Mouse (Mus musculus): ENCODE measurements around the gene Fxyd6. TPM values are rescaled to one million over a fixed set of nuclear protein-coding genes. Genes with fewer than 3 reads are reported as not detected.

Gene Fxyd6
- total and polyA plus RNA-seq, 3 experiments: not detected

DNA sequence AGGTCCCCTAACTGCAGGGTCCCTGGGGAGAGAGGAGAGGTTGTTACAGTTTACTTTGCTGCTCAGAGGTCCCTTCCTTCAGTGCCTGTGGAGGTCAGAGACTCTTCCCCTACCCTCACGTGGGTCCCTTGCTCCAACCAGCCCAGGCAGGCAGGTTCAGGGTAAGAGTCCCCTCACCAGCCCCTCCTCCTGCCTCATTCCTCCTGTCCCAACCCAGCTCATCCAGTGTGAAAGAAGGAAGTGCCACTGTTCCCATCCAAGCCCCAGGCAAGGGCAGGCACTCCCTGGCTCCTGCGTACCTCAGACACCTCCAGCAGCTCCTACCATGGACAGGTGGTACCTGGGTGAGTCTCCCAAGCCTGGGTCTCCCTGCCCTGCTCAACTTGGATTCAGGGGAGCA is 33.0 kb downstream of the Fxyd6 start:
- no peak overlapping the region for H3K4me3 ChIP-seq (ENCODE audit: control insufficient read depth in 1 of 2, insufficient read depth in 1 of 2, low read depth in 2 of 2, low read length in 2 of 2)
- TF ChIP-seq ZMIZ1 (IDR thresholded peaks at IDR 0.05; ENCODE audit: low read depth, low read length): no peak
- TF ChIP-seq HCFC1 (IDR thresholded peaks at IDR 0.05; ENCODE audit: low read depth, low read length): no peak
- no peak for TF ChIP-seq CTCF (IDR thresholded peaks at IDR 0.05 in 2 of 3, conservative IDR thresholded peaks at IDR 0.05 in 1 of 3; ENCODE audit: control insufficient read depth in 1 of 3, insufficient read depth in 1 of 3, low read depth in 2 of 3, low read length in 3 of 3, poor library complexity in 1 of 3, severe bottlenecking in 1 of 3)
- TF ChIP-seq SMC3 (IDR thresholded peaks at IDR 0.05; ENCODE audit: low read depth, low read length): no peak
- TF ChIP-seq EP300 (IDR thresholded peaks at IDR 0.05; ENCODE audit: low read depth in 1 of 2, low read length in 2 of 2): no peak
- TF ChIP-seq UBTF (IDR thresholded peaks at IDR 0.05; ENCODE audit: borderline replicate concordance, insufficient read depth, low read depth, low read length): no peak
- no peak for TF ChIP-seq MAX (IDR thresholded peaks at IDR 0.05; ENCODE audit: low read length)
- no peaks in the 10 kb centered on the region for H3K36me3 ChIP-seq (ENCODE audit: control insufficient read depth in 1 of 2, insufficient read depth in 2 of 2, low read length in 2 of 2)
- no peak overlapping the region for H3K27ac ChIP-seq (ENCODE audit: control insufficient read depth, low read depth, low read length)
- no peak for DNase-seq (ENCODE audit: low read depth, low spot score)
- no peaks in the 10 kb centered on the region for H3K9me3 ChIP-seq (replicated peaks; ENCODE audit: insufficient read depth, low read length)
- H3K4me1 ChIP-seq (ENCODE audit: control insufficient read depth in 1 of 2, insufficient read depth in 2 of 2, low read length in 2 of 2): no peaks in the 10 kb centered on the region
- no peaks in the 10 kb centered on the region for H3K79me2 ChIP-seq (ENCODE audit: control insufficient read depth, insufficient read depth, low read length, poor library complexity)
- peaks cover 2 to 3% of the 10 kb centered on the region in 2 experiments; a peak in 2 of 4 replicates for H3K27me3 ChIP-seq (ENCODE audit: control insufficient read depth in 1 of 2, insufficient read depth in 2 of 2, low read length in 2 of 2)
- H3K9ac ChIP-seq (ENCODE audit: control insufficient read depth, low read depth, low read length, poor library complexity, severe bottlenecking): no peak overlapping the region

DNA sequence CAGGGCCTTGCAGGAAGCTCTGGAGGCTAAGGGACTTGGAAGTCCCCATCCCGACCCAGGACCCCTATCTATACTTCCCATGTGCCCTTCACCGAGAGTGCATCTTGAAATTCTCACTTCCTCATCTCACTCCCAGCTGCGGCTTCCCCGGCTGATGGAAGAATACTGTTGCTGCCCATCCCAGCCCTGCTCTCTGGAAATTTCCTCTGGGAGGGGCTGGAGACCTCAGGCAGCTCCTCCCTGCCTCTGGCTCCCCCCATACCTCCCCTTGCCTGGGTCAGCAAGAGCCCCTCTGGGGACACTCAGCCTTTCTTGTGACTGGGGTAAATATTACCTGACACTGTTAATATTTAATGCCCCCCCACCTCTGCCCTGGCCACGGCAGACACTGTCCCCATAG is 35.7 kb downstream of the Fxyd6 start:
- no peaks in the 10 kb centered on the region for H3K9me3 ChIP-seq (replicated peaks; ENCODE audit: insufficient read depth, low read length)
- H3K4me3 ChIP-seq (ENCODE audit: control insufficient read depth in 1 of 2, insufficient read depth in 1 of 2, low read depth in 2 of 2, low read length in 2 of 2): no peak overlapping the region

DNA sequence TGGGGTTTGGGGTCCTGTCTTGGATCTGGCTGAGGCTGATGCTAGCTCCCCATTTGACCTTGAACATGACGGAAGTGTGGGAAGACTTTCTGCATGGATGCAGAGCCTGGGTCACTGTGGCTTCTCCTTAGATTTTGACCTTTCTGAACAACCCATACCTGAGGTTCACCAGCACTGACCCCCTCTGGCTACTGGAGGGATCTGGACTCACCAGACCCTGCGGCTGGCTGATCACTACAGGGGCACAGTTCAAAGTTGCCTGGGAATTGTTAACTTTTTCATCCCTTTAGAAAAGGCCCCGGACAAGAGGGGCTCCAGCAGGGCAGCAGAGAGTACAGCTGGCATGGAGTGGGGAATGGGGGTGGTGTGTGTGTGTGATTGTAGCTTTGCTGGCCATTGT is 36.8 kb downstream of the Fxyd6 start:
- Histone ChIP-seq H3K79me2 (ENCODE audit: control insufficient read depth, insufficient read depth, low read length, poor library complexity) (no peaks in the 10 kb centered on the region), H3K27ac (ENCODE audit: control insufficient read depth, low read depth, low read length) (no peak overlapping the region), H3K9ac (ENCODE audit: control insufficient read depth, low read depth, low read length, poor library complexity, severe bottlenecking) (no peak overlapping the region), H3K27me3 (ENCODE audit: control insufficient read depth in 1 of 2, insufficient read depth in 2 of 2, low read length in 2 of 2) (0 out of 4 replicates have a peak, but pooled peaks cover 0 to 2% of the 10 kb centered on the region in 2 experiments), H3K4me3 (ENCODE audit: control insufficient read depth in 1 of 2, insufficient read depth in 1 of 2, low read depth in 2 of 2, low read length in 2 of 2) (no peak overlapping the region), H3K36me3 (ENCODE audit: control insufficient read depth in 1 of 2, insufficient read depth in 2 of 2, low read length in 2 of 2) (no peaks in the 10 kb centered on the region), H3K4me1 (ENCODE audit: control insufficient read depth in 1 of 2, insufficient read depth in 2 of 2, low read length in 2 of 2) (no peaks in the 10 kb centered on the region), H3K9me3 (replicated peaks; ENCODE audit: insufficient read depth, low read length) (no peaks in the 10 kb centered on the region)
- no peak for DNase-seq (ENCODE audit: low read depth, low spot score)
- TF ChIP-seq MAFK (IDR thresholded peaks at IDR 0.05; ENCODE audit: borderline replicate concordance, low read depth, low read length): no peak
- TF ChIP-seq ZC3H11A (IDR thresholded peaks at IDR 0.05; ENCODE audit: low read depth, low read length): no peak
- no peak for TF ChIP-seq CHD1 (IDR thresholded peaks at IDR 0.05; ENCODE audit: low read depth, low read length)
- no peak for TF ChIP-seq ZKSCAN1 (IDR thresholded peaks at IDR 0.05; ENCODE audit: low read depth, low read length)
- no peak for TF ChIP-seq EP300 (IDR thresholded peaks at IDR 0.05; ENCODE audit: low read depth in 1 of 2, low read length in 2 of 2)
- TF ChIP-seq TAL1 (IDR thresholded peaks at IDR 0.05; ENCODE audit: low read length): no peak
- TF ChIP-seq POLR2AphosphoS5 (IDR thresholded peaks at IDR 0.05; ENCODE audit: borderline replicate concordance, low read depth, low read length): no peak
- TF ChIP-seq E2F4 (IDR thresholded peaks at IDR 0.05; ENCODE audit: borderline replicate concordance, low read depth, low read length): no peak
- no peak for TF ChIP-seq USF2 (IDR thresholded peaks at IDR 0.05; ENCODE audit: borderline replicate concordance in 1 of 2, insufficient read depth in 1 of 2, low read depth in 1 of 2, low read length in 2 of 2)
- no peak for TF ChIP-seq JUND (IDR thresholded peaks at IDR 0.05; ENCODE audit: low read depth, low read length)
- TF ChIP-seq UBTF (IDR thresholded peaks at IDR 0.05; ENCODE audit: borderline replicate concordance, insufficient read depth, low read depth, low read length): no peak
- no peak for TF ChIP-seq KAT2A (conservative IDR thresholded peaks at IDR 0.05; ENCODE audit: low read depth, low read length)
- TF ChIP-seq ELF1 (IDR thresholded peaks at IDR 0.05; ENCODE audit: low read depth, low read length): no peak
- TF ChIP-seq POLR2A (IDR thresholded peaks at IDR 0.05; ENCODE audit: control insufficient read depth in 1 of 2, insufficient read depth in 1 of 2, low read depth in 1 of 2, low read length in 2 of 2, poor library complexity in 1 of 2): no peak
- TF ChIP-seq POLR2AphosphoS2 (IDR thresholded peaks at IDR 0.05; ENCODE audit: low read length): no peak
- no peak for TF ChIP-seq SIN3A (IDR thresholded peaks at IDR 0.05; ENCODE audit: low read length)
- no peak for TF ChIP-seq TCF12 (IDR thresholded peaks at IDR 0.05; ENCODE audit: low read depth, low read length)
- TF ChIP-seq GATA1 (IDR thresholded peaks at IDR 0.05; ENCODE audit: low read depth, low read length): no peak
- no peak for TF ChIP-seq BHLHE40 (IDR thresholded peaks at IDR 0.05; ENCODE audit: borderline replicate concordance, low read depth, low read length)

More for the DNA sequence above, 35.7 kb downstream of the Fxyd6 start:
- Histone ChIP-seq H3K27me3 (ENCODE audit: control insufficient read depth in 1 of 2, insufficient read depth in 2 of 2, low read length in 2 of 2) (peaks cover 2 to 3% of the 10 kb centered on the region in 2 experiments; a peak in 2 of 4 replicates), H3K9ac (ENCODE audit: control insufficient read depth, low read depth, low read length, poor library complexity, severe bottlenecking) (no peak overlapping the region), H3K79me2 (ENCODE audit: control insufficient read depth, insufficient read depth, low read length, poor library complexity) (no peaks in the 10 kb centered on the region), H3K27ac (ENCODE audit: control insufficient read depth, low read depth, low read length) (no peak overlapping the region), H3K36me3 (ENCODE audit: control insufficient read depth in 1 of 2, insufficient read depth in 2 of 2, low read length in 2 of 2) (no peaks in the 10 kb centered on the region), H3K4me1 (ENCODE audit: control insufficient read depth in 1 of 2, insufficient read depth in 2 of 2, low read length in 2 of 2) (no peaks in the 10 kb centered on the region)
- DNase-seq (ENCODE audit: low read depth, low spot score): no peak
- TF ChIP-seq ZNF384 (IDR thresholded peaks at IDR 0.05; ENCODE audit: low read depth, low read length) (no peak), ZMIZ1 (IDR thresholded peaks at IDR 0.05; ENCODE audit: low read depth, low read length) (no peak), RCOR1 (IDR thresholded peaks at IDR 0.05; ENCODE audit: low read depth, low read length) (no peak), TBP (IDR thresholded peaks at IDR 0.05; ENCODE audit: low read depth, low read length) (no peak), E2F4 (IDR thresholded peaks at IDR 0.05; ENCODE audit: borderline replicate concordance, low read depth, low read length) (no peak), CHD2 (IDR thresholded peaks at IDR 0.05; ENCODE audit: low read length) (no peak), MAFK (IDR thresholded peaks at IDR 0.05; ENCODE audit: borderline replicate concordance, low read depth, low read length) (no peak), SMC3 (IDR thresholded peaks at IDR 0.05; ENCODE audit: low read depth, low read length) (no peak)
